Mouse (Mus musculus): ENCODE measurements around the gene Med25. TPM values are rescaled to one million over a fixed set of nuclear protein-coding genes. Genes with fewer than 3 reads are reported as not detected.

Med25 gene
- polyA plus RNA-seq, 1 experiment from 2014 or later = 136 TPM

- H3K4me2 ChIP-seq (replicated peaks; ENCODE audit: low read depth, low read length) = no peak overlapping the region
- H3K27ac ChIP-seq (ENCODE audit: low read length) = peak overlapping the region; percentile 60
- WGBS = 56% methylated on average over 22 of the region's 22 CpGs
- no peaks in the 10 kb centered on the region for H3K9me3 ChIP-seq (ENCODE audit: low read length)
- H3K9ac ChIP-seq (replicated peaks; ENCODE audit: low read length) = 0 out of 2 replicates have a peak overlapping the region, but pooled peaks have one; percentile 28
- peaks cover 41% of the 10 kb centered on the region for H3K4me1 ChIP-seq (ENCODE audit: insufficient read depth, low read length)
- H3K4me3 ChIP-seq (ENCODE audit: low read length) = no peak overlapping the region
- peak; percentile 39 for ATAC-seq (ENCODE audit: low FRiP score, low TSS enrichment)
- H3K36me3 ChIP-seq (ENCODE audit: insufficient read depth, low read length) = peaks cover 40% of the 10 kb centered on the region
- H3K27me3 ChIP-seq (ENCODE audit: insufficient read depth, low read length) = no peaks in the 10 kb centered on the region
Measured at GRCm38 (mm10) chr7:44860576-44861428, 31.7 kb downstream of the Med25 start.

- H3K27me3 ChIP-seq (ENCODE audit: insufficient read depth, low read length) = no peaks in the 10 kb centered on the region
- 89% methylated on average over 11 of the region's 11 CpGs for WGBS
- no peaks in the 10 kb centered on the region for H3K9me3 ChIP-seq (ENCODE audit: low read length)
- H3K27ac ChIP-seq (ENCODE audit: low read length) = no peak overlapping the region
- ATAC-seq (ENCODE audit: low FRiP score, low TSS enrichment) = no peak
- H3K4me3 ChIP-seq (ENCODE audit: low read length) = no peak overlapping the region
- H3K9ac ChIP-seq (replicated peaks; ENCODE audit: low read length) = no peak overlapping the region
- peaks cover 41% of the 10 kb centered on the region for H3K4me1 ChIP-seq (ENCODE audit: insufficient read depth, low read length)
- H3K36me3 ChIP-seq (ENCODE audit: insufficient read depth, low read length) = peaks cover 34% of the 10 kb centered on the region
- H3K4me2 ChIP-seq (replicated peaks; ENCODE audit: low read depth, low read length) = no peak overlapping the region
Measured at GRCm38 (mm10) chr7:44859896-44860295, 32.6 kb downstream of the Med25 start.

GRCm38 (mm10) chr7:44857905-44858304, 34.6 kb downstream of the Med25 start:
- peak overlapping the region; percentile 95 for H3K27ac ChIP-seq (ENCODE audit: low read length)
- no peak for ATAC-seq (ENCODE audit: low FRiP score, low TSS enrichment)
- peak overlapping the region; percentile 90 for H3K9ac ChIP-seq (replicated peaks; ENCODE audit: low read length)
- H3K9me3 ChIP-seq (ENCODE audit: low read length) = no peaks in the 10 kb centered on the region
- peak overlapping the region; percentile 86 for H3K4me3 ChIP-seq (ENCODE audit: low read length)
- H3K27me3 ChIP-seq (ENCODE audit: insufficient read depth, low read length) = no peaks in the 10 kb centered on the region
- 25% methylated on average over 8 of the region's 8 CpGs for WGBS
- H3K36me3 ChIP-seq (ENCODE audit: insufficient read depth, low read length) = peaks cover 20% of the 10 kb centered on the region
- peaks cover 52% of the 10 kb centered on the region for H3K4me1 ChIP-seq (ENCODE audit: insufficient read depth, low read length)
- H3K4me2 ChIP-seq (replicated peaks; ENCODE audit: low read depth, low read length) = peak overlapping the region; percentile 93

- Histone ChIP-seq H3K27me3 (ENCODE audit: insufficient read depth, low read length) (no peaks in the 10 kb centered on the region), H3K9ac (replicated peaks; ENCODE audit: low read length) (peak within 1 kb of the TSS; percentile 90), H3K4me2 (replicated peaks; ENCODE audit: low read depth, low read length) (peak within 1 kb of the TSS; percentile 93), H3K4me1 (ENCODE audit: insufficient read depth, low read length) (peaks cover 57% of the 10 kb centered on the region), H3K9me3 (ENCODE audit: low read length) (no peaks in the 10 kb centered on the region), H3K27ac (ENCODE audit: low read length) (peak within 1 kb of the TSS; percentile 95), H3K4me3 (ENCODE audit: low read length) (peak within 1 kb of the TSS; percentile 86), H3K36me3 (ENCODE audit: insufficient read depth, low read length) (peaks cover 18% of the 10 kb centered on the region; the same call in 1 of the 2 replicates)
- WGBS = under 1% methylated on average over 32 of the region's 32 CpGs
- peak; percentile 5; the same call in 1 of the 2 replicates for ATAC-seq (ENCODE audit: low FRiP score, low TSS enrichment)
Measured at GRCm38 (mm10) chr7:44857042-44857552, 35.4 kb downstream of the Med25 start, which contains the start of gene Pnkp. Gene Pnkp, plus strand, starts transcription at chr7:44857139.

- H3K4me2 ChIP-seq (replicated peaks; ENCODE audit: low read depth, low read length) = peak overlapping the region; percentile 93
- H3K4me1 ChIP-seq (ENCODE audit: insufficient read depth, low read length) = peaks cover 57% of the 10 kb centered on the region
- peak overlapping the region; percentile 95 for H3K27ac ChIP-seq (ENCODE audit: low read length)
- WGBS = 64% methylated on average over 9 of the region's 9 CpGs
- no peaks in the 10 kb centered on the region for H3K9me3 ChIP-seq (ENCODE audit: low read length)
- H3K27me3 ChIP-seq (ENCODE audit: insufficient read depth, low read length) = no peaks in the 10 kb centered on the region
- H3K36me3 ChIP-seq (ENCODE audit: insufficient read depth, low read length) = peaks cover 16% of the 10 kb centered on the region; the same call in 1 of the 2 replicates
- peak overlapping the region; percentile 90; the same call in 1 of the 2 replicates for H3K9ac ChIP-seq (replicated peaks; ENCODE audit: low read length)
- no peak for ATAC-seq (ENCODE audit: low FRiP score, low TSS enrichment)
- H3K4me3 ChIP-seq (ENCODE audit: low read length) = peak overlapping the region; percentile 86
Measured at GRCm38 (mm10) chr7:44856265-44856916, 36.1 kb downstream of the Med25 start.

GRCm38 (mm10) chr7:44855036-44855435, 37.5 kb downstream of the Med25 start:
- 26% methylated on average over 10 of the region's 10 CpGs for WGBS
- Histone ChIP-seq H3K9me3 (ENCODE audit: low read length) (no peaks in the 10 kb centered on the region), H3K4me3 (ENCODE audit: low read length) (peak overlapping the region; percentile 60), H3K36me3 (ENCODE audit: insufficient read depth, low read length) (peaks cover 15% of the 10 kb centered on the region; the same call in 1 of the 2 replicates), H3K4me1 (ENCODE audit: insufficient read depth, low read length) (peaks cover 61% of the 10 kb centered on the region), H3K27ac (ENCODE audit: low read length) (peak overlapping the region; percentile 99), H3K27me3 (ENCODE audit: insufficient read depth, low read length) (no peaks in the 10 kb centered on the region), H3K9ac (replicated peaks; ENCODE audit: low read length) (peak overlapping the region; percentile 77), H3K4me2 (replicated peaks; ENCODE audit: low read depth, low read length) (peak overlapping the region; percentile 95)
- ATAC-seq (ENCODE audit: low FRiP score, low TSS enrichment) = no peak

- WGBS = 1% methylated on average over 45 of the region's 45 CpGs
- Histone ChIP-seq H3K36me3 (ENCODE audit: insufficient read depth, low read length) (peaks cover 15% of the 10 kb centered on the region; the same call in 1 of the 2 replicates), H3K4me2 (replicated peaks; ENCODE audit: low read depth, low read length) (peak overlapping the region; percentile 95), H3K9ac (replicated peaks; ENCODE audit: low read length) (peak overlapping the region; percentile 77), H3K4me3 (ENCODE audit: low read length) (peak overlapping the region; percentile 60), H3K9me3 (ENCODE audit: low read length) (no peaks in the 10 kb centered on the region), H3K27ac (ENCODE audit: low read length) (peak overlapping the region; percentile 99), H3K4me1 (ENCODE audit: insufficient read depth, low read length) (peaks cover 61% of the 10 kb centered on the region), H3K27me3 (ENCODE audit: insufficient read depth, low read length) (no peaks in the 10 kb centered on the region)
- ATAC-seq (ENCODE audit: low FRiP score, low TSS enrichment) = peak; percentile 69
Measured at GRCm38 (mm10) chr7:44854356-44855031, 38.0 kb downstream of the Med25 start.

GRCm38 (mm10) chr7:44853596-44854355, 38.7 kb downstream of the Med25 start:
- Histone ChIP-seq H3K27ac (ENCODE audit: low read length) (peak overlapping the region; percentile 99), H3K9ac (replicated peaks; ENCODE audit: low read length) (peak overlapping the region; percentile 77), H3K4me2 (replicated peaks; ENCODE audit: low read depth, low read length) (peak overlapping the region; percentile 95), H3K4me3 (ENCODE audit: low read length) (peak overlapping the region; percentile 60), H3K36me3 (ENCODE audit: insufficient read depth, low read length) (peaks cover 15% of the 10 kb centered on the region; the same call in 1 of the 2 replicates), H3K9me3 (ENCODE audit: low read length) (no peaks in the 10 kb centered on the region), H3K4me1 (ENCODE audit: insufficient read depth, low read length) (peaks cover 61% of the 10 kb centered on the region), H3K27me3 (ENCODE audit: insufficient read depth, low read length) (no peaks in the 10 kb centered on the region)
- ATAC-seq (ENCODE audit: low FRiP score, low TSS enrichment) = no peak
- WGBS = 24% methylated on average over 26 of the region's 26 CpGs
